10 mouse cellular contexts compared by ENCODE assay signal in the genomic region with DNA sequence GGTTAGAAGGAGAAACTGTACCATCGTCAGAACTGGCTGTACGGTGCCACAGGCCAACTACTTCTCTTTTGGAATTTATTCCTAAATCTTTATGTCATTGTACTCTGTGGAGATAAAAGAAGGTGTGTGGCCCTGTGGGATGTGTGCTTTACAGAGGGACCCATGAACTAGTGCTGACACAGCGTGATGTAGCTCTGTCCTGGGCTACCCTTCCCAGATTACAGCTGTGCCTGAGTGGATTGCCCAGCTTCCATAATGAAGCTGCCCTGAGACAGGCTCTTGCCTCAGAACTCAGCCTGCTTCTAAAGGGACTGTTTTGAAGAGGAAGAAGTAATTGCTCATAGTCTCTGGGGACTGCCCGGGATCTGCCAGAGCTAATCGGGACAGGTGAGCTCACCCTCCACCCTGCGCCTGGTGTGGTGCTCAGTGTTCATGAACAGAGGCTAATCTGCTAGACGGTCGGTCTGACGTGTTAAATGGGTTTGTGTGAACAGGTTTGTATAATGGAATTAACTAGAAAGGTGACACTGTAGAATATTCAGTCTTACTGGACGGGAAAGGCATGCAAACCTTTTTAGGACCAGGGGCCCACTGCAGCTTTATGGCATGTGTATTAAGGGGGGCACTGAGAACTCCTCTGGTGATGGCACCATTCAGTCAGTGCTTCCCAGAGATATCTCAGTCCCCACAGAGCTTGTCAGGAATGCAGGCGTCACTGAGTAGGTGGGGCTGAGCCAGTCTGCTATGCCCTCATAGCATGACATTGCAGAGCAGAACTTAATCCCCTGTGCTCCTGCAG. TPM values are rescaled to one million over a fixed set of nuclear protein-coding genes. Genes with fewer than 3 reads are reported as not detected.
DNase-seq lines count a peak whose midpoint lies in the region; ATAC-seq lines count a peak whose summit lies in the region.
"Had no signal": no experiment of that assay in that cellular context is flagged by ENCODE, and none has a peak within 500 bp of the region (broad histone marks: within the 10 kb centered on the region; RNA-seq: fewer than 3 reads in every experiment).

No protein-coding gene starts in this region.

- peaks cover 8% of the 10 kb centered on the region for H3K36me3 ChIP-seq in hindbrain, embryonic 16.5 days (ENCODE audit: control insufficient read depth, insufficient read depth, low read length)
- peaks cover 39% of the 10 kb centered on the region for H3K36me3 ChIP-seq in hindbrain, embryonic 10.5 days
- peaks cover 27% of the 10 kb centered on the region for H3K36me3 ChIP-seq in heart, embryonic 12.5 days
- H3K36me3 ChIP-seq in midbrain, embryonic 12.5 days: peaks cover 19% of the 10 kb centered on the region

- H3K4me1 ChIP-seq in hindbrain, embryonic 16.5 days (ENCODE audit: control insufficient read depth, insufficient read depth, low read depth, low read length): no peaks in the 10 kb centered on the region
- peaks cover 14% of the 10 kb centered on the region; the same call in 1 of the 2 replicates for H3K4me1 ChIP-seq in hindbrain, embryonic 10.5 days (replicated peaks)
- H3K4me1 ChIP-seq in heart, embryonic 12.5 days (replicated peaks): peaks cover 45% of the 10 kb centered on the region
- H3K4me1 ChIP-seq in midbrain, embryonic 12.5 days: peaks cover 12% of the 10 kb centered on the region
- H3K4me1 ChIP-seq: limb, embryonic 12.5 days had no signal

- peak; percentile 60; the same call in 1 of the 2 replicates for ATAC-seq in hindbrain, embryonic 16.5 days
- peak; percentile 88 for ATAC-seq in heart, embryonic 12.5 days (ENCODE audit: insufficient number of reproducible peaks, low FRiP score)
- peak; percentile 82 for ATAC-seq in midbrain, embryonic 12.5 days (ENCODE audit: low FRiP score, low read depth)

- no peaks in the 10 kb centered on the region for H3K27me3 ChIP-seq in hindbrain, embryonic 16.5 days (replicated peaks; ENCODE audit: control insufficient read depth, insufficient read depth, low read length)
- no peaks in the 10 kb centered on the region for H3K27me3 ChIP-seq in hindbrain, embryonic 10.5 days (ENCODE audit: insufficient read depth, poor library complexity, severe bottlenecking)
- H3K27me3 ChIP-seq in heart, embryonic 12.5 days (replicated peaks): no peaks in the 10 kb centered on the region
- no peaks in the 10 kb centered on the region for H3K27me3 ChIP-seq in midbrain, embryonic 12.5 days
- H3K27me3 ChIP-seq: limb, embryonic 12.5 days had no signal

- no peak for DNase-seq in hindbrain, embryonic 10.5 days (ENCODE audit: low spot score)
- peak; percentile 56 for DNase-seq in ZHBTc4 (ENCODE audit: low read depth, low spot score)
- no peak for DNase-seq in right cerebral cortex, adult 2 months (ENCODE audit: low spot score in 2 of 2)
- no peak for DNase-seq in layer of hippocampus, adult 9-10 months (ENCODE audit: low spot score)
- DNase-seq in layer of hippocampus, postnatal 14 days (ENCODE audit: low spot score in 2 of 2): no peak
- DNase-seq: cerebellum, postnatal 25 days had no signal

- H3K9me3 ChIP-seq in hindbrain, embryonic 16.5 days (ENCODE audit: control insufficient read depth, low read length): no peaks in the 10 kb centered on the region
- no peaks in the 10 kb centered on the region for H3K9me3 ChIP-seq in hindbrain, embryonic 10.5 days
- no peaks in the 10 kb centered on the region for H3K9me3 ChIP-seq in heart, embryonic 12.5 days (replicated peaks)
- H3K9me3 ChIP-seq in midbrain, embryonic 12.5 days: no peaks in the 10 kb centered on the region
- H3K9me3 ChIP-seq: limb, embryonic 12.5 days had no signal

- H3K4me3 ChIP-seq in hindbrain, embryonic 16.5 days (ENCODE audit: low read length): no peak overlapping the region
- no peak overlapping the region for H3K4me3 ChIP-seq in hindbrain, embryonic 10.5 days
- no peak overlapping the region for H3K4me3 ChIP-seq in heart, embryonic 12.5 days
- H3K4me3 ChIP-seq in midbrain, embryonic 12.5 days: no peak overlapping the region
- H3K4me3 ChIP-seq: limb, embryonic 12.5 days had no signal

- H3K4me2 ChIP-seq in hindbrain, embryonic 16.5 days (ENCODE audit: low read length): no peak overlapping the region
- H3K4me2 ChIP-seq in heart, embryonic 12.5 days: peak overlapping the region; percentile 44
- H3K4me2 ChIP-seq in midbrain, embryonic 12.5 days (replicated peaks): no peak overlapping the region
- H3K4me2 ChIP-seq: limb, embryonic 12.5 days had no signal

- no peak overlapping the region for H3K27ac ChIP-seq in hindbrain, embryonic 16.5 days (ENCODE audit: low read depth, low read length)
- no peak overlapping the region for H3K27ac ChIP-seq in hindbrain, embryonic 10.5 days
- H3K27ac ChIP-seq in heart, embryonic 12.5 days (ENCODE audit: poor library complexity, severe bottlenecking): peak overlapping the region; percentile 92
- H3K27ac ChIP-seq in midbrain, embryonic 12.5 days (replicated peaks): no peak overlapping the region
- H3K27ac ChIP-seq: limb, embryonic 12.5 days had no signal

- WGBS in hindbrain, embryonic 16.5 days: 75% methylated on average over 11 of the region's 11 CpGs
- WGBS in hindbrain, embryonic 10.5 days: 73% methylated on average over 11 of the region's 11 CpGs
- WGBS in heart, embryonic 12.5 days: 41% methylated on average over 11 of the region's 11 CpGs
- WGBS in midbrain, embryonic 12.5 days: 54% methylated on average over 11 of the region's 11 CpGs

- no peak overlapping the region for H3K9ac ChIP-seq in hindbrain, embryonic 16.5 days (ENCODE audit: low read depth, low read length)
- peak overlapping the region; percentile 37; the same call in 1 of the 2 replicates for H3K9ac ChIP-seq in heart, embryonic 12.5 days
- no peak overlapping the region for H3K9ac ChIP-seq in midbrain, embryonic 12.5 days (replicated peaks)
- H3K9ac ChIP-seq: limb, embryonic 12.5 days had no signal

RNA-seq across cellular contexts. Expression of gene Mtmr12, which starts 41.7 kb away (rescaled TPM):
- polyA plus RNA-seq in hindbrain, embryonic 16.5 days (2015; fragmentation: Nextera tagmentation; extraction: Ambion mirVana): 7.1 and 9.1 TPM in 2 replicates
- 15.1 and 17.9 TPM in 2 replicates for polyA plus RNA-seq in hindbrain, embryonic 10.5 days (2016; fragmentation: Nextera tagmentation; extraction: Ambion mirVana)
- 16.5 and 16.7 TPM in 2 replicates for polyA plus RNA-seq in heart, embryonic 12.5 days (2016; fragmentation: Nextera tagmentation; extraction: Ambion mirVana)
- 17.3 and 18.3 TPM in 2 replicates for polyA plus RNA-seq in midbrain, embryonic 12.5 days (2016; fragmentation: Nextera tagmentation; extraction: Ambion mirVana)
- 10 to 100 TPM; 26.9 to 27.7 TPM for total RNA-seq in layer of hippocampus, postnatal 14 days (2021)
